Mouse (Mus musculus): ENCODE data around the gene Ier3. TPM values are rescaled to one million over a fixed set of nuclear protein-coding genes. Genes with fewer than 3 reads are reported as not detected.
A peak's percentile ranks its signal among the peaks of the same experiment; 100 is the strongest.

Ier3 gene
- total RNA-seq, 2 experiments from 2014 or later = 5.2 to 6.0 TPM

GRCm38 (mm10) chr17:35810900-35811648 is 10.4 kb upstream of the Ier3 start:
- no peak for DNase-seq (ENCODE audit: low spot score in 2 of 2)

GRCm38 (mm10) chr17:35812307-35812706 is 9.2 kb upstream of the Ier3 start:
- DNase-seq (ENCODE audit: low spot score in 2 of 2) = no peak

GRCm38 (mm10) chr17:35812736-35813135 is 8.7 kb upstream of the Ier3 start:
- no peak for DNase-seq (ENCODE audit: low spot score in 2 of 2)

- DNase-seq (ENCODE audit: low spot score in 2 of 2) = peak in 1 of 2 experiments; percentile 45
These were observed 8.2 kb upstream of the Ier3 start for GRCm38 (mm10) chr17:35813245-35813647.

GRCm38 (mm10) chr17:35813653-35814052 is 7.8 kb upstream of the Ier3 start:
- DNase-seq (ENCODE audit: low spot score in 2 of 2) = no peak

- DNase-seq (ENCODE audit: low spot score in 2 of 2) = no peak
These were observed 6.8 kb upstream of the Ier3 start for GRCm38 (mm10) chr17:35814678-35815077.

GRCm38 (mm10) chr17:35815836-35816235 is 5.6 kb upstream of the Ier3 start:
- no peak for DNase-seq (ENCODE audit: low spot score in 2 of 2)

GRCm38 (mm10) chr17:35816686-35817085 is 4.8 kb upstream of the Ier3 start:
- DNase-seq (ENCODE audit: low spot score in 2 of 2) = no peak

GRCm38 (mm10) chr17:35817226-35817625 is 4.3 kb upstream of the Ier3 start:
- DNase-seq (ENCODE audit: low spot score in 2 of 2) = no peak

- no peak for DNase-seq (ENCODE audit: low spot score in 2 of 2)
These were observed 1.4 kb upstream of the Ier3 start for GRCm38 (mm10) chr17:35820111-35820510.

GRCm38 (mm10) chr17:35822564-35822963 is 1.1 kb downstream of the Ier3 start:
- DNase-seq (ENCODE audit: low spot score in 2 of 2) = no peak

GRCm38 (mm10) chr17:35822964-35823937 is 1.8 kb downstream of the Ier3 start, which contains the start of gene Flot1:
Flot1 (plus strand) TSS chr17:35823230.
- DNase-seq (ENCODE audit: low spot score in 2 of 2) = peak; percentile 40 to 75

GRCm38 (mm10) chr17:35824402-35824801 is 2.9 kb downstream of the Ier3 start:
- no peak for DNase-seq (ENCODE audit: low spot score in 2 of 2)

- no peak for DNase-seq (ENCODE audit: low spot score in 2 of 2)
These were observed 3.8 kb downstream of the Ier3 start for GRCm38 (mm10) chr17:35825109-35825850.

GRCm38 (mm10) chr17:35829737-35830136 is 8.3 kb downstream of the Ier3 start:
- peak; percentile 75 to 87 for DNase-seq (ENCODE audit: low spot score in 2 of 2)

- no peak for DNase-seq (ENCODE audit: low spot score in 2 of 2)
These were observed 11.1 kb downstream of the Ier3 start for GRCm38 (mm10) chr17:35832400-35833238.

GRCm38 (mm10) chr17:35833239-35833751 is 11.8 kb downstream of the Ier3 start:
- no peak for DNase-seq (ENCODE audit: low spot score in 2 of 2)

GRCm38 (mm10) chr17:35833894-35834293 is 12.4 kb downstream of the Ier3 start:
- DNase-seq (ENCODE audit: low spot score in 2 of 2) = no peak

GRCm38 (mm10) chr17:35834696-35835422 is 13.4 kb downstream of the Ier3 start:
- peak in 1 of 2 experiments; percentile 52 for DNase-seq (ENCODE audit: low spot score in 2 of 2)

Data from layer of hippocampus, adult 18-20 months (tissue).